Mouse (Mus musculus) hindbrain, embryonic 14.5 days (tissue): ENCODE measurements at regions not wholly inside any gene's neighbourhood (a gene's known extent, or its start where the extent isn't known, plus 50 kb on each side); places are given as distances from the start of the nearest gene placed in this dataset.
A peak's percentile ranks its signal among the peaks of the same experiment; 100 is the strongest.

Experiments used
- ATAC-seq: fragments of 200-750 bp; cut with Nextera tagmentation; 2 replicates; pipeline ENCODE4 v1.8.0; 2017; ENCODE audit warnings: moderate number of reproducible peaks, mild to moderate bottlenecking, moderate TSS enrichment, moderate library complexity; ENCODE audit not compliant: low FRiP score
- DNase-seq: peaks from one replicate; pipeline ENCODE4 v3.0.0-alpha.2; 2015; ENCODE audit warnings: low spot score
- H3K27ac ChIP-seq: fragments of 300-500 bp; sonication (generic); 2 replicates; pipeline ENCODE4 v1.5.1; 2014; ENCODE audit warnings: mild to moderate bottlenecking, moderate library complexity
- H3K27me3 ChIP-seq: fragments of 300-500 bp; sonication (generic); 2 replicates; pipeline ENCODE4 v1.6.1; 2014; ENCODE audit warnings: mild to moderate bottlenecking, low read length, mixed read lengths; ENCODE audit not compliant: control insufficient read depth, insufficient read depth
- H3K36me3 ChIP-seq: fragments of 300-500 bp; sonication (generic); replicated peaks from 2 replicates; pipeline ENCODE4 v1.6.1; 2014; ENCODE audit not compliant: control insufficient read depth, insufficient read depth
- H3K4me1 ChIP-seq: fragments of 300-500 bp; sonication (generic); replicated peaks from 2 replicates; pipeline ENCODE4 v1.6.1; 2014; ENCODE audit warnings: antibody characterized with exemption, low read length, mixed read lengths; ENCODE audit not compliant: control insufficient read depth, insufficient read depth
- H3K4me2 ChIP-seq: fragments of 300-500 bp; sonication (generic); replicated peaks from 2 replicates; pipeline ENCODE4 v1.6.1; 2014; ENCODE audit warnings: mild to moderate bottlenecking, moderate library complexity
- H3K4me3 ChIP-seq: fragments of 300-500 bp; sonication (generic); replicated peaks from 2 replicates; pipeline ENCODE4 v1.5.1; 2014; ENCODE audit warnings: mild to moderate bottlenecking, low read length
- H3K9ac ChIP-seq: fragments of 300-500 bp; sonication (generic); 2 replicates; pipeline ENCODE4 v1.6.1; 2014
- H3K9me3 ChIP-seq: fragments of 300-500 bp; sonication (generic); 2 replicates; pipeline ENCODE4 v1.6.1; 2016; ENCODE audit warnings: low read length; ENCODE audit not compliant: control insufficient read depth
- WGBS: fragments of 180-500 bp; shearing (Covaris S2); extraction: QIAGEN DNeasy Blood & Tissue Kit; methylation state at CpG from one replicate; pipeline ENCODE4 v1.1.7; 2014; 5-methylcytosine and 5-hydroxymethylcytosine counted together

DNA sequence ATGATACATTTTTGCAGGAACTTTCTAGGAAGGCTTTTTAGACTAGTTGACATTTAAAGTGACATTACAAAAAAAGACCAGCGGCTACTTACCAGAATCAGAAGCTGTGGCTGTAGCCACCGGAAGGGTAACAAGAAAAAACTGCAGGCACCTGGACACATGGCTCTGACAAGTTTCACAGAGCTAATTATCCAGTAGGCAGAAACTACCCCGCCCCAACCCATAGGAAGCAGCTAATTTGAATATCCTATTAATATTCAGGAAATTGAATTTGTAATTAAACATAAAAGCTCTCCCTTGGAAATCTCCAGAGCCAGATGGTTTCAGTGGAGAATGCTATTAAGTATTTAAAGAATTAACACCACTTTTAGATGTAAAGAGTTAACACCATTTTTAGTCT lies 79.8 kb downstream of the Ramp3 start:
- no peaks in the 10 kb centered on the region for H3K27me3 ChIP-seq
- no peak overlapping the region for H3K27ac ChIP-seq
- no peaks in the 10 kb centered on the region for H3K36me3 ChIP-seq
- no peak overlapping the region for H3K4me2 ChIP-seq
- ATAC-seq (no peak), DNase-seq (no peak)
- 66% methylated on average over 3 of the region's 3 CpGs for WGBS
- no peaks in the 10 kb centered on the region for H3K4me1 ChIP-seq
- H3K9me3 ChIP-seq = no peaks in the 10 kb centered on the region
- H3K9ac ChIP-seq = no peak overlapping the region
- no peak overlapping the region for H3K4me3 ChIP-seq

DNA sequence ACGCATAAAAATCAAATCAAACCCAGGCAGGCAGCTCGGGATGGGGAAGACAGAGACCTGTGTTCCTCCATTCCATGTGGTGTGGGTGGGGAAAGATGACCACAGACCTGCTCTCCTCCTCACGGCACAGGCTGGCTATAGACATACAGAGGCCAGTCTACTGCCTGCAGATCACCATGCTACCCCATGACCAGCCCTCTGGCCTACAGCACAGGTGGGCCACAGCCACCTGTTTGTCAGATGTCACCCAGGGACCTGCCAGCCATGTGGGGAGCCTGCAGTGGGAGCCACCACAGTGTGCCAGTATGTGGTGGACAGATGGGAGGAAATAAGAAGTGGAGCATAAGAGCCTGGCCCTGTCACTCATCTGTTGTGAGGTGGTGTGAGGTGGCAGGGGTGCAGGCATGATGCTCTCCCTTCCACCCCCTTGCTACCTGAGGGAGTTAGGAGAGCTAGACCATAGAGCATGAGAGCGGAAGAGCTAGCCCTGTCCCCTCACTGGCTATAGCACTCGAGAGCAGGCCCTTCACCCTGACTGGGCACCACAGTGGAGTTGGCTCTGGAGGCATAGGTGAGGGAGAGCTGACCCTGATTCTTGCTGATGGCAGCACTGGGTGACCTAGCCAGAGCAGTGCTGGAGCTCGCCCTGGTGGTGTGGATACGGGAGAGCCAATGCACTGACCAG lies 76.6 kb downstream of the Ramp3 start:
- Histone ChIP-seq H3K36me3 (no peaks in the 10 kb centered on the region), H3K4me1 (0 out of 2 replicates have a peak, but pooled peaks cover 6% of the 10 kb centered on the region), H3K4me3 (no peak overlapping the region), H3K4me2 (no peak overlapping the region), H3K27me3 (no peaks in the 10 kb centered on the region), H3K9ac (no peak overlapping the region), H3K27ac (no peak overlapping the region), H3K9me3 (no peaks in the 10 kb centered on the region)
- no peak for ATAC-seq
- WGBS = 95% methylated on average over 7 of the region's 7 CpGs
- no peak for DNase-seq

DNA sequence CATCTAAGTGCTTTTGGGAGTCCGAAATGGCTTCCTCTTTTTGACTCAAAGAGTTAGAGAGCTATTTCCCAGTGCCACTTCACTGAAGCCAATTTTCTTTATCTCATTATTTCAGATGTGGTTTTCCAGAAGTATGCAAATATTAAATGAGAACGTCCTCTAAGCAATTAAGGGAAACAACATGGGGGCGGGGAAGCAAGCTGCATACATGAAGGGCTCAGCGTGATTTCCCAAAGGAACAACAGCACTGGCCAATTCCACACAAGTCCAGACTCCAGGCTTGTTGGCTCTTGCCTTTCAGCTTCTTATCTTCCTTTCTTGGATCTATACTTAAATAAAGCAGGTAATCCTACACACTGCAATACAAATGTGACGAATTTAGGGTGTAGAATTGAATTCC lies 73.2 kb downstream of the Ramp3 start:
- Histone ChIP-seq H3K36me3 (no peaks in the 10 kb centered on the region), H3K9ac (no peak overlapping the region), H3K4me3 (no peak overlapping the region), H3K27ac (no peak overlapping the region), H3K27me3 (no peaks in the 10 kb centered on the region), H3K4me1 (0 out of 2 replicates have a peak, but pooled peaks cover 6% of the 10 kb centered on the region), H3K9me3 (no peaks in the 10 kb centered on the region), H3K4me2 (no peak overlapping the region)
- DNase-seq (peak; percentile 33), ATAC-seq (peak; percentile 59; the same call in 1 of the 2 replicates)
- WGBS = 68% methylated on average over 5 of the region's 5 CpGs
